Mouse (Mus musculus) small intestine, adult 2 months (tissue): ENCODE measurements at regions not wholly inside any gene's neighbourhood (a gene's known extent, or its start where the extent isn't known, plus 50 kb on each side); places are given as distances from the start of the nearest gene placed in this dataset.

ENCODE experiments used
- H3K27ac ChIP-seq: fragments of 200-500 bp; 2 replicates; pipeline ENCODE4 v1.5.1; 2012; ENCODE audit warnings: low read depth, low read length, control low read depth, inconsistent platforms; ENCODE audit not compliant: insufficient read depth
- H3K27me3 ChIP-seq: fragments of 200-500 bp; 2 replicates; pipeline ENCODE4 v1.6.1; 2012; ENCODE audit warnings: mild to moderate bottlenecking, moderate library complexity, low read length, inconsistent platforms; ENCODE audit not compliant: control insufficient read depth, insufficient read depth
- H3K36me3 ChIP-seq: fragments of 200-500 bp; 2 replicates; pipeline ENCODE4 v1.6.1; 2012; ENCODE audit warnings: mild to moderate bottlenecking, low read length, control low read depth, inconsistent platforms; ENCODE audit not compliant: control insufficient read depth, insufficient read depth
- H3K4me1 ChIP-seq: fragments of 200-500 bp; 2 replicates; pipeline ENCODE4 v1.6.1; 2012; ENCODE audit warnings: low read length, inconsistent platforms, mixed read lengths; ENCODE audit not compliant: control insufficient read depth, insufficient read depth, insufficient read length
- H3K4me3 ChIP-seq: fragments of 200-500 bp; 2 replicates; pipeline ENCODE4 v1.5.1; 2012; ENCODE audit warnings: low read depth, mild to moderate bottlenecking, control low read depth, inconsistent platforms, low read length, moderate library complexity
- CTCF ChIP-seq: fragments of 200-500 bp; IDR thresholded peaks from 2 replicates; pipeline ENCODE4 v1.5.1; 2012; ENCODE audit warnings: low read depth, mild to moderate bottlenecking, control low read depth, inconsistent platforms, low read length, moderate library complexity, mixed read lengths; ENCODE audit not compliant: insufficient replicate concordance, insufficient read length; ENCODE audit errors: extremely low read depth
- POLR2A ChIP-seq: fragments of 200-500 bp; IDR thresholded peaks from 2 replicates; pipeline ENCODE4 v1.6.1; 2012; ENCODE audit warnings: low read depth, mild to moderate bottlenecking, control low read depth, inconsistent platforms, low read length, moderate library complexity
- WGBS: fragments of 180-500 bp; shearing (Covaris S2); methylation state at CpG from one replicate; pipeline ENCODE4 v1.1.7; 2018; 5-methylcytosine and 5-hydroxymethylcytosine counted together

GRCm38 (mm10) chr3:156131598-156131997, 430.0 kb upstream of the Negr1 start:
- Histone ChIP-seq H3K4me3 (no peak overlapping the region), H3K4me1 (no peaks in the 10 kb centered on the region), H3K27me3 (no peaks in the 10 kb centered on the region), H3K27ac (no peak overlapping the region), H3K36me3 (no peaks in the 10 kb centered on the region)
- whole genome bisulfite sequencing, result 40% methylated on average over 1 of the region's 1 CpGs
- TF ChIP-seq POLR2A (no peak), CTCF (no peak)

- H3K36me3 ChIP-seq, result no peaks in the 10 kb centered on the region
- H3K27me3 ChIP-seq, result no peaks in the 10 kb centered on the region
- 58% methylated on average over 5 of the region's 5 CpGs for WGBS
- no peak for TF ChIP-seq CTCF
- no peak for TF ChIP-seq POLR2A
- H3K4me1 ChIP-seq, result no peaks in the 10 kb centered on the region
- H3K4me3 ChIP-seq, result no peak overlapping the region
- no peak overlapping the region for H3K27ac ChIP-seq
Observed at GRCm38 (mm10) chr3:156141355-156141754, 420.2 kb upstream of the Negr1 start.

GRCm38 (mm10) chr3:156149322-156149721, 412.3 kb upstream of the Negr1 start:
- Histone ChIP-seq H3K27me3 (no peaks in the 10 kb centered on the region), H3K36me3 (no peaks in the 10 kb centered on the region), H3K4me1 (no peaks in the 10 kb centered on the region), H3K4me3 (no peak overlapping the region), H3K27ac (no peak overlapping the region)
- TF ChIP-seq CTCF (no peak), POLR2A (no peak)
- 78% methylated on average over 3 of the region's 3 CpGs for WGBS

DNA sequence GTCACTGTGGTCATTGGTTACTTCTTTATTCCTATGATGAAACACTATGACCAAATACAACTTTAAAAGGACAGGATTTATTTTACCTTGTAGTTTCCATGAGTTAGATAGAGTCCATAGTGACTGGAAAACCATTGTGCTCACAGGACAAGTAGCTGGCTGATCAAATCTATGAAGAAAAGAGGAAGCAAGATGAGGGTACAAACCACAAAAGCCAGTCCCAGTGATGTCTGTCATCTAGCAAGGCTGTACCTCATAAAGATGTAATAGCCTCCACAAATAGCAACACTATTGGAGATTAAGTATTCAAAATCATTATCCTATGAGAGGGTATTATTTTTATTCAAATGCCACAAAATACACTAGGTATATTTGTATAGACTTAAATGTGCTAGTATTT, 391.5 kb upstream of the Negr1 start:
- Histone ChIP-seq H3K4me3 (no peak overlapping the region), H3K4me1 (no peaks in the 10 kb centered on the region), H3K36me3 (no peaks in the 10 kb centered on the region), H3K27ac (no peak overlapping the region), H3K27me3 (no peaks in the 10 kb centered on the region)
- no peak for TF ChIP-seq CTCF
- TF ChIP-seq POLR2A, result no peak

DNA sequence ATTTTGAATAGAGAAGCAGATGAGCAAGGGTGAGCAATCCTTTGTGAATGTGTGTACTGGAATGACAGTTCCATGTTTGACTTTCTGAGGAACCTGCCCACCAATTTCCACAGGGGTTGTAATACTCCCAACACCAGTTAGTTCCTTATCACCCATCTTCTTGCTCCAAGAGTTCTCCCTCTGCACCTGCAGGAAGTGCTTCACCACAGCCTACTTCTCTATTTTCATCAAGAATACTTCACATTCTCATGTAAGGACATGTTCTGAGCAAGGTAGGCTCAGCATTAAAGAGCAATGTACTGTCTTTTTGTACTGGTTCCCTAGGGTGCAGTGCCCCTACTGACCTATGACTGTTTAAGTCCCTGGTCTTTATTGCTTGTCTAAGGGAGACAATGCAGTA, 362.9 kb upstream of the Negr1 start:
- TF ChIP-seq CTCF (no peak), POLR2A (no peak)
- Histone ChIP-seq H3K27me3 (no peaks in the 10 kb centered on the region), H3K27ac (no peak overlapping the region), H3K36me3 (no peaks in the 10 kb centered on the region), H3K4me3 (no peak overlapping the region), H3K4me1 (no peaks in the 10 kb centered on the region)

GRCm38 (mm10) chr3:156199749-156200467, 361.7 kb upstream of the Negr1 start:
- TF ChIP-seq POLR2A (no peak), CTCF (no peak)
- Histone ChIP-seq H3K4me1 (no peaks in the 10 kb centered on the region), H3K27ac (no peak overlapping the region), H3K4me3 (no peak overlapping the region), H3K36me3 (no peaks in the 10 kb centered on the region), H3K27me3 (no peaks in the 10 kb centered on the region)

GRCm38 (mm10) chr3:156205246-156205645, 356.3 kb upstream of the Negr1 start:
- Histone ChIP-seq H3K4me1 (no peaks in the 10 kb centered on the region), H3K27me3 (no peaks in the 10 kb centered on the region), H3K4me3 (no peak overlapping the region), H3K36me3 (no peaks in the 10 kb centered on the region), H3K27ac (no peak overlapping the region)
- TF ChIP-seq POLR2A (no peak), CTCF (no peak)
- 88% methylated on average over 3 of the region's 3 CpGs for WGBS

GRCm38 (mm10) chr3:156208420-156208819, 353.2 kb upstream of the Negr1 start:
- Histone ChIP-seq H3K36me3 (no peaks in the 10 kb centered on the region), H3K4me3 (no peak overlapping the region), H3K27ac (no peak overlapping the region), H3K27me3 (no peaks in the 10 kb centered on the region), H3K4me1 (no peaks in the 10 kb centered on the region)
- TF ChIP-seq POLR2A (no peak), CTCF (no peak)
- 11% methylated on average over 1 of the region's 1 CpGs for WGBS
